Mouse (Mus musculus): ENCODE results near the gene AW146154. TPM values are rescaled to one million over a fixed set of nuclear protein-coding genes. Genes with fewer than 3 reads are reported as not detected.
A peak's percentile ranks its signal among the peaks of the same experiment; 100 is the strongest.
"Not testable (repeated sequence)": the region's sequence is repeated elsewhere in the genome, so short reads cannot be mapped to it uniquely, and the experiment has no call there.

AW146154 gene
- 5.5 and 6.3 TPM in 2 replicates for polyA plus RNA-seq (2015; fragmentation: Nextera tagmentation; extraction: Ambion mirVana)

DNA sequence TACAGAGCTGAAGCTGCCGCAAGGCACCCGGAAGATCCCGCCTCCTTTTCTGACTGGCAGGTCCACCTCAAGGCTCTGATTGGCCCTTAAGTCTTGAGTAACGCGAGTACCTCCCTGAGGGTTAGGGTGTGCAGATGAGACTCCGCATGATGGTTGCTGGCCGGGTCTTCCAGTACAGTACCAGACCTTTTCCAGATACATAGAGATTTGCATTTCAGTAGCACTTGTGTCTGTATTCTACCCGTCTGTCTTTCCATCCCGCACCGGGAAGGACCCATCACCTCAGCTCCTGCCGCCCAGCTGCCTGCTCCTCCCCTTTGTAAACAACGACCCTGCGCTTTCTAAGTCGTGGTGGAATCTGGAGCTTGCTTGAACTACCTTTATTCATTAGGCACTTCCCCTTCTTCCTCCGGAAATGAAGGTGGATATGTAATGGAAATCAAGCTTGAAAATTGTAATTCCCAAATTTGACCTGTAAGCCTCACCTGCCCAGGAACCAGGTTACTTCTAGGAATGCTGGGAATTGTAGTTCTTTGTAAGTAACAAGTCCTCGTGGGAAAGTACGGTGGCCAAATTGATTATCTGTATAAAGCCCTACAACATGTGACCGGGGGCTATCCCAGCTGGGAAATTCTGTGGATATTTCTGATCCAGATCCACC is at the start of gene AW146154, which contains the start of gene Gm20449:
Gene AW146154, minus strand, starts transcription at position 502 of the 661 bp plus-strand sequence.
Gene Gm20449, minus strand, starts transcription at position 29 of the 661 bp plus-strand sequence.
- under 1% methylated on average over 18 of the region's 18 CpGs for WGBS
- no peaks in the 10 kb centered on the region for H3K9me3 ChIP-seq (ENCODE audit: control insufficient read depth)
- H3K4me2 ChIP-seq (replicated peaks; ENCODE audit: low read depth): peak within 1 kb of the TSS; percentile 86
- no peaks in the 10 kb centered on the region for H3K4me1 ChIP-seq (replicated peaks; ENCODE audit: control insufficient read depth, insufficient read depth, low read length)
- H3K27ac ChIP-seq (ENCODE audit: low read depth, low read length): peak within 1 kb of the TSS; percentile 28; the same call in 1 of the 2 replicates
- no peaks in the 10 kb centered on the region for H3K27me3 ChIP-seq (replicated peaks; ENCODE audit: control insufficient read depth, insufficient read depth, low read length)
- TF ChIP-seq CTCF (IDR thresholded peaks at IDR 0.05; ENCODE audit: low read depth): no peak
- H3K36me3 ChIP-seq (ENCODE audit: control insufficient read depth, insufficient read depth): no peaks in the 10 kb centered on the region
- H3K9ac ChIP-seq (ENCODE audit: low read depth, low read length): peak within 1 kb of the TSS; percentile 31
- peak within 1 kb of the TSS; percentile 78 for H3K4me3 ChIP-seq (ENCODE audit: low read depth, low read length)
- peak; percentile 99 for ATAC-seq

DNA sequence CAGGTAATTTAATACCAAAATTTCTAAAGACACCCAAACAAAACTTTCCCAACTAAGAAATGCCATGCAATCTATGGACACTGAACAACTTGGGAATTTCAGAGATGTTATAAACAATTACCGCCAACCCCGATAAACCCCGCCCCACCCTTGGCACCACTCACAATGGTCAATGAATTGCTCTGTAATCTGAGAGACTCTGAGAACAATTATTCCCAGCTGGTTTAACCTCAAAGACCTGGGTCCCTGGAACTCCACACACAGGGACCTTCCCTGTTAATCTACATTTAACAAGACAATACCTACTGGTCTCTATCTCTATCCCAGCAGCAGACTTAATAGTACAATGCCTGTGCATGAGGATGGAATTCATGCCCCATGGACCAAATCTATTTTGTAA is 13.0 kb upstream of the AW146154 start:
- H3K4me2 ChIP-seq (replicated peaks; ENCODE audit: low read depth): no peak overlapping the region
- H3K36me3 ChIP-seq (ENCODE audit: control insufficient read depth, insufficient read depth): no peaks in the 10 kb centered on the region
- 87% methylated on average over 3 of the region's 3 CpGs for WGBS
- H3K9ac ChIP-seq (ENCODE audit: low read depth, low read length): no peak overlapping the region
- no peaks in the 10 kb centered on the region for H3K4me1 ChIP-seq (replicated peaks; ENCODE audit: control insufficient read depth, insufficient read depth, low read length)
- no peak overlapping the region for H3K4me3 ChIP-seq (ENCODE audit: low read depth, low read length)
- H3K27ac ChIP-seq (ENCODE audit: low read depth, low read length): no peak overlapping the region
- ATAC-seq: no peak
- no peaks in the 10 kb centered on the region for H3K27me3 ChIP-seq (replicated peaks; ENCODE audit: control insufficient read depth, insufficient read depth, low read length)
- H3K9me3 ChIP-seq (ENCODE audit: control insufficient read depth): no peaks in the 10 kb centered on the region
- TF ChIP-seq CTCF (IDR thresholded peaks at IDR 0.05; ENCODE audit: low read depth): no peak

DNA sequence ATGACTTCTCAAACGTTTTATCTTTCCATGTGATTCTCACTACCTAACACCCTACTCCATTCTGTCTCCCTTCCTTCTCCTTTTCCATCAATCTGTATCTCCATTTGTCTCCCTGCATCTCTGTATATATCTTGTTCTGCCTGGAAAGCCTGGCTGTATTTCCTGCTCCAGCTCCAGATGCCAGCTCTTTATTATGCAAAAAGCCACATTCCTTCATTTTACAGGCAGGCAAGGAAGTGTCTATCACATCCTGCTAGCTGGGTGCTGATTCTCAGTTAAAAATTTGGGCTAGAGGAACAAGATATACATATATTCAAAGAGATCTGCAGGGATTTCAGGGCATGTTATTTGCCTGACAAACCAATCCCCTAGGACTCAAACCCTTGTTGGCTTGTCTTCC is 12.5 kb upstream of the AW146154 start:
- Histone ChIP-seq H3K27ac (ENCODE audit: low read depth, low read length) (no peak overlapping the region), H3K27me3 (replicated peaks; ENCODE audit: control insufficient read depth, insufficient read depth, low read length) (no peaks in the 10 kb centered on the region), H3K4me3 (ENCODE audit: low read depth, low read length) (no peak overlapping the region), H3K36me3 (ENCODE audit: control insufficient read depth, insufficient read depth) (no peaks in the 10 kb centered on the region), H3K4me2 (replicated peaks; ENCODE audit: low read depth) (no peak overlapping the region), H3K4me1 (replicated peaks; ENCODE audit: control insufficient read depth, insufficient read depth, low read length) (no peaks in the 10 kb centered on the region), H3K9me3 (ENCODE audit: control insufficient read depth) (no peaks in the 10 kb centered on the region), H3K9ac (ENCODE audit: low read depth, low read length) (no peak overlapping the region)
- no peak for ATAC-seq
- TF ChIP-seq CTCF (IDR thresholded peaks at IDR 0.05; ENCODE audit: low read depth): no peak
- 18% methylated on average over 1 of the region's 1 CpGs for WGBS

DNA sequence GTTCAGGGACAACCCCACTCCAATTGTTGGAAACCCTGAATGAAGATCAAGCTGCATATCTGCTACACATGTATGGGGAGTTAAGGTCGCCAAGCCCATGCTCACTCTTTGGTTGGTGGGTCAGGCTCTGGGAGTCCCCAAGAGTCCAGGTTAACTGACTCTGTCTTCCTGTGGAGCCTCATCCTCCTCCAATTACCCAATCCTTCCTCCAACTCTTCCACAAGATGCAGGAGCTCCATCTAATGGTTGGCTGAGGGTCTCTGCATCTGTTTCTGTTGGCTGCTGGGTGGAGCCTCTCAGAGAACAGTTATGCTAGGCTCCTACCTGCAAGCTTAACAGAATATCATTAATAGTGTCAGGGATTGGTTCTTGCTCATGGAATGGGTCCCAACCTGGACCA is 2.7 kb upstream of the AW146154 start:
- H3K9ac ChIP-seq (ENCODE audit: low read depth, low read length): no peak overlapping the region
- H3K36me3 ChIP-seq (ENCODE audit: control insufficient read depth, insufficient read depth): no peaks in the 10 kb centered on the region
- 47% methylated on average over 1 of the region's 1 CpGs for WGBS
- ATAC-seq: no peak
- H3K27ac ChIP-seq (ENCODE audit: low read depth, low read length): no peak overlapping the region
- H3K4me2 ChIP-seq (replicated peaks; ENCODE audit: low read depth): no peak overlapping the region
- no peaks in the 10 kb centered on the region for H3K9me3 ChIP-seq (ENCODE audit: control insufficient read depth)
- no peak overlapping the region for H3K4me3 ChIP-seq (ENCODE audit: low read depth, low read length)
- H3K4me1 ChIP-seq (replicated peaks; ENCODE audit: control insufficient read depth, insufficient read depth, low read length): no peaks in the 10 kb centered on the region
- H3K27me3 ChIP-seq (replicated peaks; ENCODE audit: control insufficient read depth, insufficient read depth, low read length): no peaks in the 10 kb centered on the region
- TF ChIP-seq CTCF (IDR thresholded peaks at IDR 0.05; ENCODE audit: low read depth): 0 out of 2 replicates have a peak, but pooled peaks have one; percentile 12

DNA sequence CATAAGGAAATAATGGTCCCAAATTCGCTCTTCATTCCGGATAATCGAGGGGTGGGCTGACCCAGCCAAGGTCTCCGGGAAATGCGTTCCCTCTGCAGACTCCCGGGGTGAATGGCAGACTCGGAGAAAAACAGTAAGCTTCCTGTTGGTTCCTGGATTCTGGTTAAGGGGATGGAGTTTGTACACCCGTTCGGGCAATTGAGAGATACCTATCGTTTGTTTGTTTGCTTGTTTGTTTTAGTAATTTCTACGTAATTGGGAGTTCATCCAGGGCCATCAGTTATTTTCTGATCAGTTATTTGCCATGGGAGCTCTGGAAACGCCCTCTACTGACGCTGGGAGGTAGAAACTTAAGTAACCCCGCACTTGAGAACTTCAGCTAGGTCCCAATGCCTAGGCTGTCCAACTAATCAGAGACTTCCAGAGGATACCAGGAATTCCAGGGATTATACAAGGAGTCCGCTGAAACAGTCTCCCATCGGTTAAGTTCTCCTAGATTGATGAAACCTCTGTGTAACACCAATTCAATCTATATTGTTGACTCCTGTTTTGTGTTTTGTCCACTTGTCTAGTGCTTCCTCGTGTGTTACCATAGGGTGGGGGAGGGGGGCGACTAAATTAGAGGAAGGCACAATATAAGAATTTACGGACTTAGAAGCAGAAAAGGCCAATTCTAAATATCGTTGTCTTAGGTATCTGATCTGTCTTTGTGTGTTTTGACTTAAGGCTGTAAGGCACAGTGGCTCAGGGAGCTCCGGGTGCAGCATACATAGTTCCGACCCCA is 653 bp upstream of the AW146154 start:
- H3K9ac ChIP-seq (ENCODE audit: low read depth, low read length): peak overlapping the region; percentile 31
- H3K4me1 ChIP-seq (replicated peaks; ENCODE audit: control insufficient read depth, insufficient read depth, low read length): no peaks in the 10 kb centered on the region
- peak overlapping the region; percentile 78 for H3K4me3 ChIP-seq (ENCODE audit: low read depth, low read length)
- no peaks in the 10 kb centered on the region for H3K27me3 ChIP-seq (replicated peaks; ENCODE audit: control insufficient read depth, insufficient read depth, low read length)
- H3K27ac ChIP-seq (ENCODE audit: low read depth, low read length): no peak overlapping the region
- 0 out of 2 replicates have a peak, but pooled peaks have one; percentile 26 for ATAC-seq
- no peaks in the 10 kb centered on the region for H3K36me3 ChIP-seq (ENCODE audit: control insufficient read depth, insufficient read depth)
- peak overlapping the region; percentile 86 for H3K4me2 ChIP-seq (replicated peaks; ENCODE audit: low read depth)
- WGBS: 15% methylated on average over 22 of the region's 22 CpGs
- H3K9me3 ChIP-seq (ENCODE audit: control insufficient read depth): no peaks in the 10 kb centered on the region
- TF ChIP-seq CTCF (IDR thresholded peaks at IDR 0.05; ENCODE audit: low read depth): peak; percentile 63

DNA sequence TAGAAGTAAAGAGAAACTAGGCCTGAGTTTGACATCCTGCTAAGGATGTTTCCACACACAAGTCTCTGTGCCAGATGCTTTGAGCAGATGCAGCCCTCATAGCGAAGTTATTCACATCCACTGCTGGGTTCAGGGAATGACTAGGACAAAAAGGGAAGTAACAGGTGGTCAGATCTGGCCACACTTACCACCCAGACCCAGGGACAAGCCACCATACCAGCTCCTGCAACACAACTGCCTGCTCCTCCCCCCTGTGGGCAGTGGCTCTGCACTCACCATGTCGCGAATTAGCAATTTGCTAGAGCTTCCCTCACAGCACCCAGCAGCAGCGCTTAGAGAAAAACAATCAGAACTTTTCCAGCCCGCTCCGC is 687 bp downstream of the AW146154 start:
- not testable (repeated sequence) for ATAC-seq; H3K36me3 ChIP-seq (ENCODE audit: control insufficient read depth, insufficient read depth)

DNA sequence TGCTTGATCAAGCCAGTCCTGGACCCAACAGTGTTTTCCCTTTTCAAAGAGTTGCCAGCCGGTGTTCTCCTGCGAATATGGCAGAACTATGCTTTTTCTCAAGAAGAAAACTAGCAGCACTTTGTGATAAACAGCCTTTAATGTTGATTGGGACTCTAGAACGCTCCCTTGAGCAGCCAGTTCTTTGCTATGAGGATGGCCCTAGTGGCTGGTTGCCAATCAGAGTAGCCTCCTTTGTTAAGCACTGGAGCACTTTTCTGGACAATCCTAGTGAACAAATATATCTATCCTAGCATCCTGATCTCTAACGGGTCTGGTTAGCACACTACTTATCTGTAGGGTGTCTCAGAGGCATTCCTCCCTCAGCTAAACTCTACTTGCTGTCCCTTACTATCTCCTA is 1.2 kb downstream of the AW146154 start:
- 0 out of 2 replicates have a peak overlapping the region, but pooled peaks have one; percentile 31 for H3K9ac ChIP-seq (ENCODE audit: low read depth, low read length)
- ATAC-seq: not testable (repeated sequence)

More for the DNA sequence above, 687 bp downstream of the AW146154 start:
- Histone ChIP-seq H3K9ac (ENCODE audit: low read depth, low read length) (peak overlapping the region; percentile 31; the same call in 1 of the 2 replicates), H3K27ac (ENCODE audit: low read depth, low read length) (peak overlapping the region; percentile 28; the same call in 1 of the 2 replicates), H3K4me2 (replicated peaks; ENCODE audit: low read depth) (peak overlapping the region; percentile 86), H3K4me3 (ENCODE audit: low read depth, low read length) (peak overlapping the region; percentile 78)
- WGBS: 0% methylated on average over 6 of the region's 6 CpGs
- H3K9me3 ChIP-seq (ENCODE audit: control insufficient read depth); H3K27me3 ChIP-seq (replicated peaks; ENCODE audit: control insufficient read depth, insufficient read depth, low read length); H3K4me1 ChIP-seq (replicated peaks; ENCODE audit: control insufficient read depth, insufficient read depth, low read length): not testable (repeated sequence)

More for the DNA sequence above, 1.2 kb downstream of the AW146154 start:
- H3K4me3 ChIP-seq (ENCODE audit: low read depth, low read length): peak overlapping the region; percentile 78; the same call in 1 of the 2 replicates
- not testable (repeated sequence) for H3K36me3 ChIP-seq (ENCODE audit: control insufficient read depth, insufficient read depth); H3K4me1 ChIP-seq (replicated peaks; ENCODE audit: control insufficient read depth, insufficient read depth, low read length); H3K27ac ChIP-seq (ENCODE audit: low read depth, low read length); H3K27me3 ChIP-seq (replicated peaks; ENCODE audit: control insufficient read depth, insufficient read depth, low read length); H3K9me3 ChIP-seq (ENCODE audit: control insufficient read depth)
- H3K4me2 ChIP-seq (replicated peaks; ENCODE audit: low read depth): peak overlapping the region; percentile 86
- 55% methylated on average over 2 of the region's 4 CpGs for WGBS
